Mouse (Mus musculus) liver, embryonic 12.5 days (tissue): ENCODE results near the gene Lbx2. TPM values are rescaled to one million over a fixed set of nuclear protein-coding genes. Genes with fewer than 3 reads are reported as not detected.
A peak's percentile ranks its signal among the peaks of the same experiment; 100 is the strongest.

Experiments used
- ATAC-seq: fragments of 200-750 bp; cut with Nextera tagmentation; 2 replicates; pipeline ENCODE4 v1.8.0; 2017; ENCODE audit warnings: moderate number of reproducible peaks, mild to moderate bottlenecking, moderate library complexity
- H3K27ac ChIP-seq: fragments of 300-500 bp; sonication (generic); 2 replicates; pipeline ENCODE4 v1.5.1; 2016; ENCODE audit warnings: mild to moderate bottlenecking
- H3K27me3 ChIP-seq: fragments of 300-500 bp; sonication (generic); replicated peaks from 2 replicates; pipeline ENCODE4 v1.6.1; 2016; ENCODE audit warnings: mild to moderate bottlenecking, moderate library complexity
- H3K36me3 ChIP-seq: fragments of 300-500 bp; sonication (generic); 2 replicates; pipeline ENCODE4 v1.6.1; 2016; ENCODE audit warnings: mild to moderate bottlenecking, moderate library complexity
- H3K4me1 ChIP-seq: fragments of 300-500 bp; sonication (generic); 2 replicates; pipeline ENCODE4 v1.6.1; 2016
- H3K4me2 ChIP-seq: fragments of 300-500 bp; sonication (generic); 2 replicates; pipeline ENCODE4 v1.6.1; 2016; ENCODE audit warnings: mild to moderate bottlenecking, moderate library complexity
- H3K4me3 ChIP-seq: fragments of 300-500 bp; sonication (generic); 2 replicates; pipeline ENCODE4 v1.5.1; 2016; ENCODE audit warnings: mild to moderate bottlenecking, moderate library complexity
- H3K9ac ChIP-seq: fragments of 300-500 bp; sonication (generic); 2 replicates; pipeline ENCODE4 v1.6.1; 2016; ENCODE audit warnings: mild to moderate bottlenecking, moderate library complexity
- H3K9me3 ChIP-seq: fragments of 300-500 bp; sonication (generic); replicated peaks from 2 replicates; pipeline ENCODE4 v1.6.1; 2016; ENCODE audit warnings: mild to moderate bottlenecking, moderate library complexity
- WGBS: fragments of 180-500 bp; shearing (Covaris S2); methylation state at CpG from one replicate; pipeline ENCODE4 v1.1.7; 2016; ENCODE audit not compliant: insufficient replicate concordance; 5-methylcytosine and 5-hydroxymethylcytosine counted together
- polyA plus RNA-seq: library from polyadenylated mRNA; unstranded; fragments of >200 nt; fragmentation: Nextera tagmentation; extraction: Ambion mirVana; gene quantifications from 2 replicates; pipeline ENCODE4 v1.2.1, GENCODE M21; 2016

Lbx2 gene
- polyA plus RNA-seq, result 0.25 and 0.44 TPM in 2 replicates

DNA sequence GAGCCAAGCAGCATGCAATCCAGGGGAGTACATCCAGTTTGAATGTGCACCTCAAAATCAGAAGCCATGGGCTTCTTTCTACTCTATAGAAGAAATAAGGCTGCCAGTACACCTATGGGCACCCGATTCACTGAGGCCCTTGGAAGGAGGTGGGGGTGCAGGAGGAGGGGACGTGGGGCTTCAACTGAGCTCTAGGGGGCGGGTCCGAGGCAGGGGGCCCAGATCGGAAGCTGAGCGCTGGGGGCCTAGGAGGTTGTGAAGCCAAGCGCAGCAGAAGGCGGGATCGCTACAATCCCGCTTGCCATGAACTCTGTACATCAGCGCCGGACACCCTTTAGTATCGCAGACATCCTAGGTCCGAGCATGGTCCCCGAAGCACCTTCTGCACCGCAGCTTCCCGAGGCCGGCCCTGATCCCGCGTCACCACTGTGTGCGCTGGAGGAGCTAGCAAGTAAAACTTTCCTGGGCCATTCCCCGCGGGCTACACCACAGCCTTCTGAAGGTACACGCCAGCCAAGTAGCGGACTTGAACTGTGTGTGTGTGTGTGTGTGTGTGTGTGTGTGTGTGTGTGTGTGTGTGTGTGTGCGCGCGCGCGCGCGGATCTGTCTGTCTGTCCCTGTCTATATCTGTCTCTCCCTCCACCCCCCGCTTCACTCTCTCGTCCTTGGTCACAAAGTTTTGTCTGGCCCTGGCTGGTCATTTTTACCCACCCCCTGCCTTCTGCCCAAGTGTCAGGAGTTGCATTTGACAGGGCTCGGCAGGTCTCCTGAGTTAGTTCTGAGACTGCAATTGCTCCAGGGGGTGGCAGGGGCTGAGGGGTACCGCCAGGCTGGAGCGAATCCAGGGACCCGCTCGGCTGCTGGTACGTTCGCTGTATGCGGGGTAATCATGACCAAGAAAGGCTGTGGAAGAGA lies at the start of gene Lbx2:
Lbx2 (plus strand) TSS at position 247 of the 915 bp plus-strand sequence.
- Histone ChIP-seq H3K4me2 (peak within 1 kb of the TSS; percentile 56), H3K9me3 (no peaks in the 10 kb centered on the region), H3K4me3 (peak within 1 kb of the TSS; percentile 29), H3K9ac (no peak within 1 kb of the TSS), H3K27me3 (peaks cover 95% of the 10 kb centered on the region), H3K4me1 (peaks cover 15% of the 10 kb centered on the region; the same call in 1 of the 2 replicates), H3K27ac (no peak within 1 kb of the TSS), H3K36me3 (peaks cover 12% of the 10 kb centered on the region)
- ATAC-seq, result 0 out of 2 replicates have a peak, but pooled peaks have one; percentile 30
- WGBS, result 2% methylated on average over 35 of the region's 42 CpGs

DNA sequence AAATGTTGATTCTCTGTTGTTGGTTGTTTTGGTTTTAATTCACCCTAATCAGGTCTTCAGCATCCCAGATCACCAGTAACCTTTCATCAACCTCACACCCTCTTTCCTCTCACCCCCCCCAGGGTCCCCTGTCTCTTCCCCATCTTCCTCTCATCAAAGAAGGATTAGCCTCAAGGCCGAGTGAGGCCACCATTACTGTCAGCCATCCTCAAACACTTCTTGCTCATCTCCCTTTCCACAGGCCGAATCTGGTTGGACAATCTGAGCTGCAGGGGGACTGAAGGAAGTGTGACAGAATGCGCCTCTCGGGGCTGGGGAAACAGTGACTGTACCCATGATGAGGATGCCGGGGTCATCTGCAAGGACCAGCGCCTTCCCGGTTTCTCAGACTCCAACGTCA lies 49.0 kb upstream of the Lbx2 start:
- peaks cover 50% of the 10 kb centered on the region for H3K4me1 ChIP-seq
- 79% methylated on average over 8 of the region's 8 CpGs for WGBS
- peaks cover 28% of the 10 kb centered on the region; the same call in 1 of the 2 replicates for H3K27me3 ChIP-seq
- H3K9me3 ChIP-seq, result no peaks in the 10 kb centered on the region
- no peak overlapping the region for H3K4me2 ChIP-seq
- no peak for ATAC-seq
- H3K27ac ChIP-seq, result no peak overlapping the region
- H3K9ac ChIP-seq, result no peak overlapping the region
- no peak overlapping the region for H3K4me3 ChIP-seq
- H3K36me3 ChIP-seq, result peaks cover under 1% of the 10 kb centered on the region; the same call in 1 of the 2 replicates

DNA sequence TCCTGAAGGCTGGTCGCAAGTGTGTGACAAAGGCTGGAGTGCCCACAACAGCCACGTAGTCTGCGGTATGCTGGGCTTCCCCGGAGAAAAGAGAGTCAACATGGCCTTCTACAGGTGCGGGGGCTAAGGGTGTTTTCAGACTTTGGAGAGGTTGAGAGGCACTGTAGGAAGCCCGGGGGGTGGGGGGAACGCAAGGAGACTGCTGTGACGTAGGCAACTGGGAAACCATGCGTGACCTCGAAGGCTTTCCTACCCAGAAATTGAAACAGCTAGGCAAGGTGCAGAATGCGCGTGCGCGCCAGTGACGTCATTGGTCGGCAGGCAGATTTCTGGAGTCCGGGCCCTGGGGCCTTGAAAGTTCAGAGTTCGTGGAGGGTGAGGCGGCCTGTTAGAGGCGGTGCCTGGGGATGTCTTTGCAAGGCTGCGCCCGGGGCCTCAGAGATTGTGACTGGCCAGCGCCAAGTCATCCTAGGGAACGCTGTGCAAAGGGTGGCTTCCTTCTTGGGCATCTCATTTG lies 47.6 kb upstream of the Lbx2 start:
- Histone ChIP-seq H3K4me3 (peak overlapping the region; percentile 30), H3K9ac (peak overlapping the region; percentile 62), H3K4me1 (peaks cover 43% of the 10 kb centered on the region), H3K27ac (peak overlapping the region; percentile 92), H3K4me2 (peak overlapping the region; percentile 66), H3K9me3 (no peaks in the 10 kb centered on the region), H3K27me3 (peaks cover 28% of the 10 kb centered on the region; the same call in 1 of the 2 replicates), H3K36me3 (no peaks in the 10 kb centered on the region)
- WGBS, result 13% methylated on average over 24 of the region's 24 CpGs
- peak; percentile 98 for ATAC-seq

DNA sequence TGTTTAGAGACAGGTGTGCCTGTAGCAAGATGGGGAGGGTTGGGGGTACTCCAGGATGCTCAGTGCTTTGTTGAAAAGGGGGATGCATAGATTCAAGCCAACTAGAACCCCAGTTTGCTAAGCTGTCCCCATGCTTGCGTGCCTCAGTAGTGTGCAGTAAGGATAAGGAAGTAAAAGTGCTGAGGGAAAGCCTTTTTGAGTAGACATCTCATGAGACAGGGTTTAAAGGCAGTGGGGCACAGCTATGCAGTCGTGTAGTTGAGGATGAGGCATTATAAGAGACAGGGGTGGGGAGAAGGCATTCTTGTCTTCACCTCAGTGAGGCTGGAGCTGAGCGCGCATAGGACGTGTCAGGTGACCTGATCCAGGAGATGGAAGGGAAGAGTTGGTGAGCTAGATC lies 45.6 kb upstream of the Lbx2 start:
- Histone ChIP-seq H3K4me1 (peaks cover 30% of the 10 kb centered on the region), H3K9me3 (no peaks in the 10 kb centered on the region), H3K9ac (no peak overlapping the region), H3K4me3 (no peak overlapping the region), H3K27ac (peak overlapping the region; percentile 0; the same call in 1 of the 2 replicates), H3K36me3 (no peaks in the 10 kb centered on the region), H3K27me3 (peaks cover 12% of the 10 kb centered on the region; the same call in 1 of the 2 replicates), H3K4me2 (no peak overlapping the region)
- WGBS, result 78% methylated on average over 5 of the region's 5 CpGs
- no peak for ATAC-seq

DNA sequence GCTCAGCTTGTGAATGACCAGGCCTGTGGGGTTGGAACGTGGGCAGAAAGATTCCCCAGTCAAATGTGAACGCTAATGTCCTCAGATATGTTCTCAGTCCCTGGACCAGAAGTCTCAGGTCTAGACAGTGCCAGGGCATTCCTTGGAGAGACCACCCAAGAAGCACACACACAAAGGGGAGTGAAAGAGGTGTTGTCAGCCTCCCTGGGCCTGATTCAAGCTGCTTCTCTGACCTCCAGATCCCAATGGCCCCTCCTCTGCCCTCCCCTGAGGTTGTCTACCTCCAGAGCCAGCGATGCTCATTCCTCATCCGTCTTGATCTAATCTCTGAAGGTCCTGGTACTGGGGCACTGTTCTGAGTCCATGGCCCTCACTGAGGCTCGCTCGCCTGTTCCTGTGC lies 42.6 kb upstream of the Lbx2 start:
- Histone ChIP-seq H3K27ac (no peak overlapping the region; the same call in 1 of the 2 replicates), H3K27me3 (no peaks in the 10 kb centered on the region), H3K4me3 (no peak overlapping the region), H3K4me1 (peaks cover 22% of the 10 kb centered on the region), H3K9ac (no peak overlapping the region), H3K36me3 (no peaks in the 10 kb centered on the region), H3K4me2 (no peak overlapping the region), H3K9me3 (no peaks in the 10 kb centered on the region)
- WGBS, result 61% methylated on average over 6 of the region's 6 CpGs
- ATAC-seq, result no peak

DNA sequence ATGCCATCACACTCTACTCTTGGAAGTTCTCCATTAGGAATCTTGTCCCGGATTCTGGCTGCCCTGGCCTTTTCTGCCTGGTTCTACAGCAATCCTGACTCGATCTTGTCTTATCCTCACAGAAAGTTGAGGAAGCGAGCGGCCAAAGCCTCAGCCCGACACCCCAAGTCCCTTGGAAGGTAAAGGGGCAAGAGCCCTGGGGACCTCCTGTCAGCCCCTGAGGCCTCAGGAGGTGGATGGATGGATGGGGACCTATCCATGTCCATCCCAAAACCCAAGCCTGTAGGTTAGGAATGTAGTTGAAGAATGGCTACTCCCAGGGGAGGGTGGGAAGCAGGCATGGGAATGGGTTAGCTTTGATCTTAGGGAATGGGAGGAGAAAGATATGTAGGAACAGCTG lies 42.2 kb upstream of the Lbx2 start:
- H3K27ac ChIP-seq, result no peak overlapping the region; the same call in 1 of the 2 replicates
- WGBS, result 87% methylated on average over 5 of the region's 5 CpGs
- H3K9me3 ChIP-seq, result no peaks in the 10 kb centered on the region

DNA sequence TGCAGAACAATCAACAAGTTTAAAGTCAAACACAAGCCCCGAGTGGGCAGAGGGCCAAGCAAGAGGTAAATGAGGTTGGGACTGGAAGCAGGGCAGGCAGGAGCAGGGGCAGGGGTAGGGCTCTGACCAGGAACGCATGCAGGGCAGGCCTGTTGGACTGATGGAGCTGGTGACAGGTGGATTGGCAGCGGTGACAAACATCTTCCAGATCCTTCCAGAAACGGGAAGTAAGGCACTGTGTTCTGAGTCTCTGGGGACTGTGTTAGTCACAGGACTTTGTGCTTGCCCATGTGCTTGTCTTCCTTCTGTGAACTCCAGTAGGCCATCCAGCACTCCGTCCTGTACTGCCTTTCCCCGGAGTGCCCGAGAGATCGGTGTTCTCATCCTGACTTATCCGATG lies 41.4 kb upstream of the Lbx2 start:
- no peak for ATAC-seq
- Histone ChIP-seq H3K4me2 (no peak overlapping the region), H3K9me3 (no peaks in the 10 kb centered on the region), H3K36me3 (no peaks in the 10 kb centered on the region), H3K27me3 (no peaks in the 10 kb centered on the region), H3K4me1 (peaks cover 15% of the 10 kb centered on the region), H3K27ac (no peak overlapping the region), H3K4me3 (no peak overlapping the region), H3K9ac (no peak overlapping the region)
- 66% methylated on average over 9 of the region's 9 CpGs for WGBS

More for the DNA sequence above, 42.2 kb upstream of the Lbx2 start:
- Histone ChIP-seq H3K9ac (no peak overlapping the region), H3K4me2 (no peak overlapping the region), H3K27me3 (no peaks in the 10 kb centered on the region), H3K4me1 (peaks cover 18% of the 10 kb centered on the region), H3K36me3 (no peaks in the 10 kb centered on the region), H3K4me3 (no peak overlapping the region)
- ATAC-seq, result no peak

DNA sequence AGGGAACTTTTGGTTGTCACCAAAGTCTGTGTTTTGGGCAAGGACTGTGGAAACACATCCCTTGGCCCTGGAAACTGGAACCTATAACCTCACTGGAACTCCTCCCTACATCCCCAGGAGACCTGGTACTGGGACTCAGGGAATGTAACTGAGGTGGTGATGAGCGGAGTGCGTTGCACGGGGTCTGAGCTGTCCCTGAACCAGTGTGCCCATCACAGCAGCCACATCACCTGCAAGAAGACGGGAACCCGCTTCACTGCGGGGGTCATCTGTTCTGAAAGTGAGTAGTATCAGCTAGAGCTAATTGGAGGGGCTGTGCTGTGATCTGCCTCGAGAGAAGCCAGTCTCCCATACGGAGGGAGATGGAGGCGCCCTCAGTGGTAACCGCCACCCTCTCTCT lies 36.8 kb upstream of the Lbx2 start:
- no peak for ATAC-seq
- peaks cover 27% of the 10 kb centered on the region for H3K36me3 ChIP-seq
- no peak overlapping the region for H3K4me3 ChIP-seq
- 62% methylated on average over 10 of the region's 10 CpGs for WGBS
- H3K9me3 ChIP-seq, result no peaks in the 10 kb centered on the region
- H3K4me2 ChIP-seq, result no peak overlapping the region
- peaks cover 37% of the 10 kb centered on the region for H3K4me1 ChIP-seq
- H3K9ac ChIP-seq, result no peak overlapping the region
- 0 out of 2 replicates have a peak overlapping the region, but pooled peaks have one; percentile 50 for H3K27ac ChIP-seq
- no peaks in the 10 kb centered on the region for H3K27me3 ChIP-seq

DNA sequence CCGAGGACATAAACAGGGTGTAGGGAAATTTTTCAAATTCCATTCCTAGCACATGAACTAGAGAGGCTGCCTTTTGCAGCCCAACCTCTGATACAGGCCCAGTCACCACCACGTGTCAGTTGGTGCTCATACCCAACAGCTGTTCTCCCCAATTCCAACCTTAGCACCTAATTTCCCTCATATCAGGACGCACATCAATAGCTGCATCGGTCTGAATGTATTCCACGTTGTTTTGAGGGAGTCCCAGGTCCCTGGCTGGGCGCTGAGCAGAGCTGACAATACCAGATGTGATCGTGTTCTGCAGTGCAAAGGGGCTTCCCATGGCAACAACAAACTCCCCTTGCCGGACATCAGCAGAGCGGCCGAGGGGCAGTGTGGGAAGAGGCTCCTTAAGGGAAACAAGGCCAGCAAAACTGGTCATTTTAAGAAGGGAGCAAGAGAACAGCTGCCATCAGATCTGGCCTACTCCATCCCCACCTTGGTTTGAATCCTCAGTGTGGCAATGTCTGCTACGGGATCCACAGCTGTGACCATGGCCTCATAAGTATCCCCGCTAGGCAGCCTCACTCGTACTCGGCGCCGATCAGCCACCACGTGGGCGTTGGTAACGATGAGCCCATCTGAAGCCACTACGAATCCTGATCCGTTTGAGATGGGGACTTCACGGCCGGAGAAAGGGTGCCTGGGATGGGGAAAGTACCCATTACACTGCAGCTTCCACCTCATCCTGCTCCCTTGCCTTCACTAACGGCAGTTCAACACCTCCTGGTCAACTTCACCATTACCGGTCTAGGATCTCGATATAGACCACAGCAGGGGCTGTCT lies 32.8 kb upstream of the Lbx2 start:
- 3% methylated on average over 26 of the region's 26 CpGs for WGBS
- ATAC-seq, result no peak
- peaks cover 54% of the 10 kb centered on the region for H3K36me3 ChIP-seq

DNA sequence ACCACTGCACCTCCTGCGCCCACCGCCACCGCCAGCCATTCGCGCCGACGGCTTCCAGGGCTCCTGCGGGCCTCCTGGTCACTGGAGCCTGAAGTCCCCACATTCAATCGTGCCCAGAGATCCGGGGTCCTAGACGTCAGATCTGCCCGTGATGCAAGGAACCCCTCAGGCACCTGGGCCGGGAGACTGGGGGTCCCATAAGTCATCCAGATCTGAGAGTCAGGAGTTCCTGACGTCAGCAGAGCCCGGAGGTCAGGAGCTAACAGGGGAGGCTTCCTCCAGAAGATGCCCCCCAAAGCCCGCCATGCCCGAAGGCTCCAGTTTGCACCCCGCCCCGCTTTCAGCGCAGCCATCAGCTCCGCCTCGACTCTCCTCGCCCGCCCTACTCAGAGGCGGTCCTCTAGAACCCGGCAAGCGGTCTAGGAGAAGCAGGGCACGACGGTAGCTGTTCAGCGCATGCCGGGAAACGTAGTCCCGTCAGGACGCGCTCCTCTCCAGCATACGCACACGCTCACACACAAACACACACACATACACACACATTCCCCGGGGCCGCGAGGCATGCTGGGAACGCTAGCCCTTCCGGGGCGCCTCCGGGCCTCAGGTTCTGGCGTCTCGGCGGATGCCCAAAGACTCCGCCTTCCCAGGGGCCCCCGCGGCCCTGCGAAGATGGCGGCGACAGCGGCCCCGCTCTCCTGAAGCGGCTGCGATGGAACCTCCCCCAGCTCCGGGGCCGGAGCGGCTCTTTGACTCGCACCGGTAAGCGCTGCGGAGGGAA lies 31.9 kb upstream of the Lbx2 start, which contains the start of gene Aup1:
Aup1 (plus strand) TSS at position 448 of the 778 bp plus-strand sequence.
- H3K4me1 ChIP-seq, result peaks cover 56% of the 10 kb centered on the region

More for the DNA sequence above, 32.8 kb upstream of the Lbx2 start:
- peak overlapping the region; percentile 94 for H3K27ac ChIP-seq
- H3K4me1 ChIP-seq, result peaks cover 56% of the 10 kb centered on the region
- no peaks in the 10 kb centered on the region for H3K9me3 ChIP-seq
- peak overlapping the region; percentile 89 for H3K4me2 ChIP-seq
- H3K9ac ChIP-seq, result peak overlapping the region; percentile 96
- no peaks in the 10 kb centered on the region for H3K27me3 ChIP-seq
- peak overlapping the region; percentile 89 for H3K4me3 ChIP-seq

More for the DNA sequence above, 31.9 kb upstream of the Lbx2 start, which contains the start of gene Aup1:
- Histone ChIP-seq H3K27ac (peak within 1 kb of the TSS; percentile 94), H3K4me3 (peak within 1 kb of the TSS; percentile 89), H3K9ac (peak within 1 kb of the TSS; percentile 96), H3K9me3 (no peaks in the 10 kb centered on the region), H3K27me3 (0 out of 2 replicates have a peak, but pooled peaks cover under 1% of the 10 kb centered on the region), H3K4me2 (peak within 1 kb of the TSS; percentile 89), H3K36me3 (peaks cover 55% of the 10 kb centered on the region)
- ATAC-seq, result peak; percentile 95
- WGBS, result 1% methylated on average over 64 of the region's 64 CpGs
